Comparison of ENCODE assay signal across 28 mouse cellular contexts in the genomic region with DNA sequence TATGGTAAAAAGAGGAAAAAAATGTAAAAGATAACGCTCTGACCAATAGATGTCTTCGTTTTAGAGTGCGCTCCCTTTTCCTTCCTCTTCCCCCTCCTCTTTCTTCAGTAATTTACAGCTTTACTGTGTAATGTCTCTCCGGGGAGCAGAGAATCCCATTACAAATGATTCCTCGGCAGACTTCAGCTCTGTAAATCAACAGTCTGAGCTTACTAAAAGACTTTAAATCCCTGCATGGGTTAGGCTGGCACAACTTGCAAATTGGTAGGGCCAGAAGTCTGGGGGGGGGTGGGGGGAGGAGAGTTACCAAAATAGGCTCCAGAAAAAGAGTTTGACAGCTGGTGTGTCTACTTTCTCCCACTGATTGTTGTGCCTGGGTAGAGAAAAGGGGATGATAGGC.
DNase-seq lines count a peak whose midpoint lies in the region; ATAC-seq and TF ChIP-seq lines count a peak whose summit lies in the region.
"Had no signal": no experiment of that assay in that cellular context is flagged by ENCODE, and none has a peak within 500 bp of the region (broad histone marks: within the 10 kb centered on the region; RNA-seq: fewer than 3 reads in every experiment).

No protein-coding gene starts in this region.

- no peak for TF ChIP-seq CTCF in brain, embryonic 14.5 days (IDR thresholded peaks at IDR 0.05; ENCODE audit: borderline replicate concordance, extremely low read depth, insufficient read depth, insufficient read length)
- no peak for TF ChIP-seq CTCF in left cerebral cortex, adult 2 months (IDR thresholded peaks at IDR 0.05)

- 12% methylated on average over 5 of the region's 5 CpGs for WGBS in kidney, embryonic 14.5 days
- 25% methylated on average over 5 of the region's 5 CpGs for WGBS in kidney, embryonic 15.5 days
- 6% methylated on average over 5 of the region's 5 CpGs for WGBS in neural tube, embryonic 13.5 days

- no peak overlapping the region for H3K27ac ChIP-seq in kidney, embryonic 14.5 days (ENCODE audit: low read depth, low read length)
- H3K27ac ChIP-seq in kidney, embryonic 15.5 days, result no peak overlapping the region
- no peak overlapping the region for H3K27ac ChIP-seq in neural tube, embryonic 13.5 days (replicated peaks)
- H3K27ac ChIP-seq in left cerebral cortex, adult 2 months, result no peak overlapping the region
- H3K27ac ChIP-seq: forebrain, embryonic 13.5 days; hindbrain, embryonic 10.5 days; intestine, embryonic 15.5 days; limb, embryonic 15.5 days; liver, embryonic 13.5 days; midbrain, embryonic 15.5 days had no signal

- H3K9ac ChIP-seq in kidney, embryonic 14.5 days (ENCODE audit: low read depth, low read length), result no peak overlapping the region
- no peak overlapping the region for H3K9ac ChIP-seq in kidney, embryonic 15.5 days
- H3K9ac ChIP-seq in neural tube, embryonic 13.5 days, result no peak overlapping the region
- H3K9ac ChIP-seq: forebrain, embryonic 13.5 days; intestine, embryonic 15.5 days; limb, embryonic 15.5 days; liver, embryonic 13.5 days; midbrain, embryonic 15.5 days had no signal

- DNase-seq in brain, embryonic 14.5 days (ENCODE audit: low read depth), result peak; percentile 20
- DNase-seq in embryo, embryonic 11 days, result peak; percentile 61
- DNase-seq in left cerebral cortex, adult 2 months (ENCODE audit: extremely low spot score in 1 of 2, low spot score in 2 of 2), result no peak
- no peak for DNase-seq in left cerebral cortex, adult 18-20 months (ENCODE audit: low spot score in 2 of 2)
- DNase-seq in right cerebral cortex, postnatal 36 days (ENCODE audit: low spot score in 2 of 2), result no peak
- DNase-seq: adrenal gland, postnatal 25 days; B cell, adult 2 months; cerebellum, adult 2 months; cerebellum, postnatal 25 days; gastrocnemius, postnatal 10 days; heart, postnatal 14 days; kidney, adult 2 months; kidney, postnatal 25 days; left cerebral cortex, postnatal 4 days; liver, embryonic 13.5 days; lung, adult 18-20 months; lung, postnatal 4 days; thymus, postnatal 14 days had no signal

- no peaks in the 10 kb centered on the region for H3K4me1 ChIP-seq in kidney, embryonic 14.5 days (ENCODE audit: control insufficient read depth, insufficient read depth, low read length)
- H3K4me1 ChIP-seq in kidney, embryonic 15.5 days, result no peaks in the 10 kb centered on the region
- H3K4me1 ChIP-seq in neural tube, embryonic 13.5 days (replicated peaks), result peaks cover 14% of the 10 kb centered on the region; the same call in 1 of the 2 replicates
- H3K4me1 ChIP-seq: forebrain, embryonic 13.5 days; hindbrain, embryonic 10.5 days; intestine, embryonic 15.5 days; limb, embryonic 15.5 days; liver, embryonic 13.5 days; midbrain, embryonic 15.5 days had no signal

- H3K4me3 ChIP-seq in kidney, embryonic 14.5 days (ENCODE audit: low read length), result no peak overlapping the region
- H3K4me3 ChIP-seq in kidney, embryonic 15.5 days (replicated peaks), result no peak overlapping the region
- H3K4me3 ChIP-seq in neural tube, embryonic 13.5 days, result no peak overlapping the region
- H3K4me3 ChIP-seq in left cerebral cortex, adult 2 months, result no peak overlapping the region
- H3K4me3 ChIP-seq: forebrain, embryonic 13.5 days; hindbrain, embryonic 10.5 days; intestine, embryonic 15.5 days; limb, embryonic 15.5 days; liver, embryonic 13.5 days; midbrain, embryonic 15.5 days had no signal

- intact Hi-C loops in left cerebral cortex, adult 2 months (cut with DNase I), result no loop called here

- H3K27me3 ChIP-seq in kidney, embryonic 14.5 days (ENCODE audit: control insufficient read depth, insufficient read depth, low read length), result no peaks in the 10 kb centered on the region
- H3K27me3 ChIP-seq in kidney, embryonic 15.5 days, result no peaks in the 10 kb centered on the region
- H3K27me3 ChIP-seq in neural tube, embryonic 13.5 days, result no peaks in the 10 kb centered on the region
- H3K27me3 ChIP-seq: forebrain, embryonic 13.5 days; intestine, embryonic 15.5 days; limb, embryonic 15.5 days; liver, embryonic 13.5 days; midbrain, embryonic 15.5 days had no signal

- peak; percentile 32; the same call in 1 of the 2 replicates for ATAC-seq in kidney, embryonic 14.5 days (ENCODE audit: low FRiP score, low TSS enrichment)
- ATAC-seq in kidney, embryonic 15.5 days (replicated peaks; ENCODE audit: low FRiP score), result no peak
- peak; percentile 89 for ATAC-seq in neural tube, embryonic 13.5 days (ENCODE audit: low read depth)
- ATAC-seq: forebrain, embryonic 13.5 days; hindbrain, embryonic 16.5 days; intestine, embryonic 15.5 days; lung, postnatal 0 days; midbrain, embryonic 15.5 days had no signal

- no peak for TF ChIP-seq POLR2A in brain, embryonic 14.5 days (IDR thresholded peaks at IDR 0.05; ENCODE audit: borderline replicate concordance, extremely low read depth, insufficient read depth, insufficient read length, poor library complexity, severe bottlenecking)

- no peaks in the 10 kb centered on the region for H3K36me3 ChIP-seq in kidney, embryonic 14.5 days (ENCODE audit: control insufficient read depth, insufficient read depth, low read length)
- no peaks in the 10 kb centered on the region for H3K36me3 ChIP-seq in kidney, embryonic 15.5 days
- H3K36me3 ChIP-seq in neural tube, embryonic 13.5 days, result no peaks in the 10 kb centered on the region
- H3K36me3 ChIP-seq: hindbrain, embryonic 10.5 days; intestine, embryonic 15.5 days; limb, embryonic 15.5 days; liver, embryonic 13.5 days; midbrain, embryonic 15.5 days had no signal

- no peaks in the 10 kb centered on the region for H3K9me3 ChIP-seq in kidney, embryonic 14.5 days (ENCODE audit: control insufficient read depth, low read length)
- H3K9me3 ChIP-seq in kidney, embryonic 15.5 days (replicated peaks), result no peaks in the 10 kb centered on the region
- H3K9me3 ChIP-seq in neural tube, embryonic 13.5 days, result no peaks in the 10 kb centered on the region
- H3K9me3 ChIP-seq: forebrain, embryonic 13.5 days; intestine, embryonic 15.5 days; limb, embryonic 15.5 days; liver, embryonic 13.5 days; midbrain, embryonic 15.5 days had no signal

- no peak overlapping the region for H3K4me2 ChIP-seq in kidney, embryonic 14.5 days (replicated peaks; ENCODE audit: low read depth, low read length)
- H3K4me2 ChIP-seq in kidney, embryonic 15.5 days, result no peak overlapping the region
- no peak overlapping the region for H3K4me2 ChIP-seq in neural tube, embryonic 13.5 days
- H3K4me2 ChIP-seq: forebrain, embryonic 13.5 days; intestine, embryonic 15.5 days; limb, embryonic 15.5 days; liver, embryonic 13.5 days; midbrain, embryonic 15.5 days had no signal

Comparison
In these comparisons a context has a peak if more than half of its experiments do, and no peak if none do; other contexts are left out.
1. DNase-seq: peak in brain, embryonic 14.5 days (single experiment) and embryo, embryonic 11 days (single experiment); none in left cerebral cortex, adult 2 months (0 of 2), left cerebral cortex, adult 18-20 months (0 of 2) and right cerebral cortex, postnatal 36 days (0 of 2).